Mouse (Mus musculus) bone marrow, adult 2 months (tissue): ENCODE measurements at regions not wholly inside any gene's neighbourhood (a gene's known extent, or its start where the extent isn't known, plus 50 kb on each side); places are given as distances from the start of the nearest gene placed in this dataset.

Experiments used
- CTCF ChIP-seq: fragments of 200-500 bp; IDR thresholded peaks from 2 replicates; pipeline ENCODE4 v1.5.1; 2011; ENCODE audit warnings: low read length, control low read depth; ENCODE audit not compliant: control insufficient read depth, insufficient read depth
- POLR2A ChIP-seq: fragments of 200-500 bp; IDR thresholded peaks from 2 replicates; pipeline ENCODE4 v1.6.1; 2011; ENCODE audit warnings: low read depth, mild to moderate bottlenecking, control low read depth, low read length, borderline replicate concordance; ENCODE audit not compliant: control insufficient read depth

DNA sequence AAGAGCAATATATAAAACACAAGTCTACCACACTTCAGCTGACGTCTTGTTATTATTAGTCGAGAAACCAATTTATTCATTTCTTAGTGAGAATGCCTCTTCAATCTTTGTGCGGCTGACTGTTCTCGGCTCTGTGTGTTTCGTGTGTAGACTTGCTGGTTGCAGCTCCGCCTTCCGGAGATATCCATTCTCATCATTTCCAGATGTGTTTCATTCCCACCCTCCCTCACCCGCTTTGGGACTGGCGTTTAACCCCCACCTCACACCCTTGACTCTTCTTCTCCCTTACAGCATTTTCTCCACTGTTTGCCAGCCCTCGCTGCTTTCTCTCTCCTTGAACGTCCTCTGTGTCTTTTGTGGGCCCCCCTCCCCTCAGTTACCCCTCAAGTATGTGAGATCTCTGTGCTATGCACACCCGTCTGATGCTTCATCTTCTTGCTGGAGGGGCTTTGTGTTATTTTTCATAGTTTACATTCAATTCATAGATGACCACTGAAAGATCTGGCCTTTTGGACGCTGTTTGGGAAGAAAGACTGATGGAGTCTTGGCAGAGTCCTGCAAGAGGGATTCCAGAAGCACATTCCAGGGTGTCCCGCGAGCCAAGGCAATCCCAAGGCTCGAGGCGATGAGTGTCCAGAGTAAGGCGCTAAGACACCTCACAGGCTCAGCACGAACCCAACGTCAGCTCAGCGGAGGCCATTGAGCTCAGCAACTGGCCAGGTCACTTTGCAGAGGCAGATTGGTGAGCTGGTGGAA is 121.9 kb upstream of the Arglu1 start:
- no peak for TF ChIP-seq CTCF
- TF ChIP-seq POLR2A, result no peak
